11 mouse cellular contexts compared by ENCODE assay signal in genomic region chr1:63442186-63442585, GRCm38 (mm10). TPM values are rescaled to one million over a fixed set of nuclear protein-coding genes. Genes with fewer than 3 reads are reported as not detected.
"Had no signal": no experiment of that assay in that cellular context is flagged by ENCODE, and none has a peak within 500 bp of the region (broad histone marks: within the 10 kb centered on the region; RNA-seq: fewer than 3 reads in every experiment).

No protein-coding gene starts in this region.

- H3K4me1 ChIP-seq: liver, embryonic 13.5 days had no signal

- H3K9me3 ChIP-seq: kidney, embryonic 15.5 days; liver, embryonic 13.5 days had no signal

- H3K36me3 ChIP-seq: kidney, embryonic 15.5 days; liver, embryonic 13.5 days had no signal

- DNase-seq: kidney, postnatal 10 days; kidney, postnatal 36 days; liver, embryonic 13.5 days; lung, adult 2 months; lung, postnatal 14 days; lung, postnatal 4 days; midbrain, embryonic 14.5 days; thymus, adult 18-20 months; thymus, postnatal 36 days had no signal

- H3K9ac ChIP-seq: kidney, embryonic 15.5 days; liver, embryonic 13.5 days had no signal

- H3K4me3 ChIP-seq: kidney, embryonic 15.5 days; liver, embryonic 13.5 days had no signal

- H3K27ac ChIP-seq: kidney, embryonic 15.5 days; liver, embryonic 13.5 days had no signal

RNA-seq across cellular contexts. Expression of gene Adam23, which starts 3.5 kb away (rescaled TPM):
- total RNA-seq: megakaryocyte-erythroid progenitor cell, adult 5-6 weeks had no signal
